Mouse (Mus musculus) CH12.LX (cell line): ENCODE measurements around the gene Tbc1d22b.
A peak's percentile ranks its signal among the peaks of the same experiment; 100 is the strongest.

Experiments
- CTCF ChIP-seq, 2 experiments: IDR thresholded peaks in 1 of 2; conservative IDR thresholded peaks in 1 of 2; 2 replicates each; pipeline ENCODE4 v1.5.1; 2011 to 2012; ENCODE audit warnings: low read depth in 2 of 2, low read length in 2 of 2, improper control_type of control experiment in 1 of 2, inconsistent platforms in 1 of 2, mild to moderate bottlenecking in 1 of 2, moderate library complexity in 1 of 2
- EP300 ChIP-seq: IDR thresholded peaks from 2 replicates; pipeline ENCODE4 v1.6.1; 2011; ENCODE audit warnings: low read length, improper control_type of control experiment
- MAX ChIP-seq: IDR thresholded peaks from 2 replicates; pipeline ENCODE4 v1.6.1; 2011; ENCODE audit warnings: low read length, improper control_type of control experiment
- MEF2A ChIP-seq: IDR thresholded peaks from 2 replicates; pipeline ENCODE4 v1.6.1; 2014; ENCODE audit warnings: low read depth, mild to moderate bottlenecking, inconsistent platforms, low read length, improper control_type of control experiment, borderline replicate concordance
- MXI1 ChIP-seq: IDR thresholded peaks from 2 replicates; pipeline ENCODE4 v1.6.1; 2011; ENCODE audit warnings: mild to moderate bottlenecking, low read depth, low read length, improper control_type of control experiment
- POLR2A ChIP-seq: IDR thresholded peaks from 2 replicates; pipeline ENCODE4 v1.6.1; 2011; ENCODE audit warnings: low read depth, mild to moderate bottlenecking, improper control_type of control experiment, low read length
- POLR2AphosphoS2 ChIP-seq: IDR thresholded peaks from 2 replicates; pipeline ENCODE4 v1.6.1; 2011; ENCODE audit warnings: low read depth, low read length, improper control_type of control experiment
- ZC3H11A ChIP-seq: IDR thresholded peaks from 2 replicates; pipeline ENCODE4 v1.6.1; 2012; ENCODE audit warnings: low read depth, mild to moderate bottlenecking, inconsistent platforms, low read length, improper control_type of control experiment

DNA sequence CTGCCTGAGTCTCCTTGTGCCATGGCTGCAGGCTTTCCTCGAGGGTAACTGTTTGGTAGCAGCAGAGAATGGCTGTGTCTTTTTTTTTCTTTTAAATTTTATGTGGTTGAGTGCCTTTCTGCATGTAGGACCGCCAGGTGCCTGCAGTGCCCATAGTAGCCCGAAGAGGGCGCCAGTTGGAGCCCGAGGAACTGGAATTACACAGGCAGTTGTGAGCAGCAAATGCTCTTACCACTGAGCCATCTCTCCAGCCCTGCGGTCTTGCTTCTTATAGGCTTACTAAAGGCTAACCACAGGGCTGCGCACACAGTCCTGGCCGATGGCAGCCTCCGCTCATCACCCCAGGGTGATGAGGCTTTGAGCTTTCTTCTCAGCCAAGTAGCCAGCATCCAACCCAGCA is 18.3 kb upstream of the Tbc1d22b start:
- TF ChIP-seq CTCF (conservative IDR thresholded peaks at IDR 0.05 in 1 of 2, IDR thresholded peaks at IDR 0.05 in 1 of 2; ENCODE audit: low read depth in 2 of 2, low read length in 2 of 2) (peak in 1 of 2 experiments; percentile 32; a peak in 2 of 4 replicates), POLR2AphosphoS2 (no peak), EP300 (no peak), POLR2A (no peak), MEF2A (no peak), MXI1 (no peak), MAX (no peak), ZC3H11A (no peak)
